Mouse (Mus musculus) v-Abl transformed pro-B cells (cell line): Measurements from ENCODE around the gene Mtfr1l.
"Not testable (repeated sequence)": the region's sequence is repeated elsewhere in the genome, so short reads cannot be mapped to it uniquely, and the experiment has no call there.

Experiments
- in situ Hi-C, 2 experiments: fragments of 400-800 bp; cut with MboI; formaldehyde crosslinking; loops; one replicate each; pipeline ENCODE4 v1.15.1; 2025; ENCODE audit not compliant: unreplicated experiment in 2 of 2

Mtfr1l gene

DNA sequence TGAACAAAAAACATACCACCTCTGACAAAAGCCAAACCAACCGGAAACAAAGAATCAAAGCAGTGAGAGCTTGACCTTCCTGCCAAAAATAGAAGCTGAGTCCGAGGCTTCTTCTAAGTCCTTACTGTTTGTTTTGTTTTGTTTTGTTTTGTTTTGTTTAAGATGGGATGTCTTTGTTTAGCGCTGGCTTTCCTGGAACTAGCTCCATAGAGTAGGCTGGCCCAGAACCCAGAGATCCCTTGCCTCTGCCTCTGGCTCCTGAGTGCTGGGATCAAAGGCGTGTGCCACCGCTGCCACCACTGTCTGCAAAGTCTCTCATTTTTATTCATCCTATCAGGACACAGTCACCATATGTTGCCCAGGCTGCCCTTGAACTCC, 39.7 kb downstream of the Mtfr1l start:
- in situ Hi-C loops = no loop called here

DNA sequence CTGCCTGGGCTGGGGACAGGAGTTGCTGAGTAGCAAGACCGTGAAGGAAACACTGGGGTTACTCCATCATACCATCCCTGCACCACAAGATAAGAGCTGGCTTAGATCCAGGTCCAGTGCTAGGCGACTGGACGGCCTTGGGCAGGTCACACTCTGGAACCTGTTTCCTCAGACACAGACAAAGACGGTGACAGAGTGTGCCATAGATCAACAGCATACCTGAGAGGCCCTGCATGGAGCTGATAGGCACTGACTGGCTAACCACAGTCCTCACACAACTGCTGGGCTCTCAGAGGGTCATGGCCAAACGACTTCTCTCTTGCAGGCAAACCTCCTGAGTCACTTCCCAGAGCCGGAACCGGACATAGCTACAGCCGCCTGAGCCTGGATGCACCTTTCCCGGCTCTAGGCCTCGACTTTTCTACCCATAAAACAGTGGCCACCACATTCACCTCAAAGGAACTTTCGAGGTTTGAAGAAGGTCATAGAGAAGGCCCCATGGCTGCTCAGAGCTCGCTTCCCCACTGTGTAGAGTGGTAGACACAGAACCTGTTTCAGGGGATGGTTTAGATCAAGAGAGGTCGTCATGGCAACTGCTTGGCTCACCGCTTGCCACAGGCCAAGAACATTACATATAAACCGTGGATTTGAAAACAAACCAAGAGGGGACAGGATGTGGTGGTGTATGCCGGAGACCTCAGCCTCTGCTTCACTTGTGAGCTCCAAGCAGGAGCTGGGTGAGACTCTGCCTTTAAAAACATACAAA, 40.2 kb downstream of the Mtfr1l start:
- in situ Hi-C loops = no loop called here

DNA sequence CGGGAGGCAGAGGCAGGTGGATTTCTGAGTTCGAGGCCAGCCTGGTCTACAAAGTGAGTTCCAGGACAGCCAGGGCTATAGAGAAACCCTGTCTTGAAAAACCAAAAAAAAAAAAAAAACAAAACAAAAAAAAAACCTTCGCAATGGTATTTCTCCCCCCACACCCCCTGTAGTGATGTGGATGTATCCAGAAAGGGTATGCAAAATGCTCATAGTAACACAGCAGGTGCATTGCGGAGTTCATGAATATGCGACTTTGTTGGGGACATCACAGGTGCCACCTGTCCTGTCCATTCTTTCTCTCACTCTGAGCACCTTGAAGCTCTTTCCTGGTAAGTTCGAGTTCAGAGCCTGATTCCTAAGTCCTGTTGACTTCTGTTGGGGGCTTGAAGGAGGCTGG, 41.0 kb downstream of the Mtfr1l start:
- in situ Hi-C loops = not testable (repeated sequence)

DNA sequence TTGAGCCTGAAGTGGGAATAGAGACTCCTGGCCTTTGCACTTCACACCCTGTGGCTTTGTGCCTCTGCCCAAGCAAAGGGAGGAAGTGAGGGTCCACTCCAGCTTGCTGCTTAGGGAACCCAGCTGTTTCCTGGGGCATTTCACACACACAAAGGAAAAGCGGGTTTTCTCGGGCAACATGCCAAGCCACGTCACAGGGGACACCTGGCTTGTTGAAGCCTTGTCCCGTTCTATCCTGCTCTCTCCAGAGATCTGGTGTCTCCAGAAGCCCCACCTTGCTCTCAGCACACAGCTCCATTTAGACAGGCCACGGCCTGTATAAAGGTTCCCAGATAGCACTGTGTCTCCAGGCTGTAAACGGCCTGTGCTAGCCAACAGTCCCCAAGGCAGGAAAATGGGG, 43.5 kb downstream of the Mtfr1l start:
- in situ Hi-C loops = no loop called here

DNA sequence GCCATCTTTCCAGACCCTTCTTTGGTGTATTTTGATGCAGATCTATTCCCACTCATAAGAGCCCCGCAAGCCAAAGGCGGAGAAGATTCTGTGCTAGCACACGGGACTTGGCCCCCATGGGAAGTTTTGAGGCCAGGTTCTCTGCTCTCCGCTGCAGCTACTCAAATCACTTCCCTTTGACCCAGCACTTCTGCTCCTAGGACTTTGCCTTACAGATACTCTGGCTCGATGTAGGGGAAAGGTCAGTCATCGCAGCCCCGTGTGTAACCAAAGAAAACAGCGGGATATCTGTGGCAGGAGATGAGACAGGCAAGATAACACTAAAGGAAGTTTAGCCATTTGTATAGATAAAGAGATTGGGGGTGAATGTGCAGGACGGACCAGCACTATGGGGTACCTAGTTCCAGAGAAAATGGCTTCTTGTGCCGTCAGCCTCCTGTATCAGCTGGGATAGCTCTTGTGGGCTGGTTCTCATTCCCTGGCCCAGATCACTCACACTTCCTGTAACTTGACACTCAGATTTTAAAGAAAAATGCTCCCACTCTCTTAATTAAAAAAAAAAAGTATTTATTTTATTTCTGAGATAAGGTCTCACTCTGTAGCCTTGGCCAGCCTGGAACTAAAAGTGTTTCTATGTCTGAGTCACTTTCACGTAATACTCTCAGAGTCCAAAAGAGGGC, 45.1 kb downstream of the Mtfr1l start:
- in situ Hi-C loops = no loop called here

DNA sequence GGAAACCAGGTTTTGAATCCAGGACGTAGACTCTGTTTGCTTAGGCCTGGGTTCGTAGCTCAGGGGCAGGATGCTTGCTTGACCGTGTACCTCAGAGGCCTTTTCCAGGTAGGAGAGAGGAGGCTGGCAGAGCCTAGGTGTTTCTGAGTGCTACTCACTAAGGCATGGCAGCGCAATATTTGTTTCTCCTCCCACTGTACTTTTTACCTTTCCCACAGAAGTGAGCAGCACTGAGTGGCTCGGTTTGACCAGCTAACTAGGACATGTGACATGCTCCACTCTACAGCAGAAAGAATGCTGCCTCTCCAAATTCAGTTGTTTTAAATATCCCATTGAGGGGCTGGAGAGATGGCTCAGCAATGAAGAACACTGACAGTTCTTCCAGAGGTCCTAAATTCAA, 47.0 kb downstream of the Mtfr1l start:
- in situ Hi-C loops = no loop called here

DNA sequence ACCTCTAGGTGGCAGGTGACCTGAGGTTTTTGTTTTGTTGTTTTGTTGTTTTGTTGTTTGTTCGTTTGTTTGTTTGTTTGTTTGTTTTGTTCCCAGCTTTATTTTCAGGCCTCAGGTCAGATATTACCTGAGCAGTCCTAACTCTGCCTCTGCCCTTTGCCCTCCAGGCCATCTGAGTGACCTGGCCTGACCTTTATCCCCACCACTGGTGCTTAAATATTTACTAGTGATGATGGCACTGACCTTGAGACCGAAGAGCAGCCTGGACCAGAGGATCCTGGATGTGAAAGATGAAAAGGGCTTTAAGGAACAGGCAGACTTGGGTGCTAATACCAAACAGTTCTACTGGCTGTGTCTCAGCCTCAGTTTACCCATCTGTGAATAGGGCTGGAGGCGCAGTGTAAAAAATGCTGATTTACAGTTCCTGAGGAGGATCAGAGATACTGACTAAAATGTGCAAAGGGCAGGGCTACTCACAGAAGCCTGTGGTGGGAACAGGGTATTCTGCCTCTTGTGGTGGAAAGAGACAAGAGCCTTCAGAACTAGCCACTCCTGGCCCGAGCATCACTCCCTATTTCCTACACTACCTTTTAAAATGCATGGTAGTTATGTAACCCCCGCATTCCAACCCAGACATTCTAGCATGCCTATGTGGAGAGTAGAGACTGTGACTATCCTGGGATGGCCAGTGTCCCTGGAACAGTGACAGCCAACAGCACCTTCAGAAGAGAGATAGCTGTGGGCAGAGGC, 49.9 kb downstream of the Mtfr1l start:
- in situ Hi-C loops = no loop called here

DNA sequence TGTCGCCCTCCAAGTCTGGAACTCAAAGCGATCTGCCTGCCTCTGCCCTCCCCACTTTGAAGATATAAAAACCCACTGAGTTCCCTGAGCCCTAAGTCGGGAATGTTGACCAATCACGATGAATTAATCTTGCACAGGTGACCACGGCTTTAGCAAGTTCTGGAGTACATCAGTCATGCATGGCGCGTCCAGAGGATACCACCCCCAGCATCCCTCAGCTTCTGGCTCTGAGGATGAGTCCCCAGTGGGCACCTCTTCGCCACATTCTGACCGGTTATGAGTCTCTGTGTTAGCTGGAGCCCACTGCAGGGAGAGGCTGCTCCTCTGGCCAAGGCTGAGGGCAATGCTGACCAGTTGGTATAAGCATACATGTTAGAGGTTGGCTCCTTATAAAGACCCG, 51.0 kb downstream of the Mtfr1l start:
- in situ Hi-C loops = no loop called here

DNA sequence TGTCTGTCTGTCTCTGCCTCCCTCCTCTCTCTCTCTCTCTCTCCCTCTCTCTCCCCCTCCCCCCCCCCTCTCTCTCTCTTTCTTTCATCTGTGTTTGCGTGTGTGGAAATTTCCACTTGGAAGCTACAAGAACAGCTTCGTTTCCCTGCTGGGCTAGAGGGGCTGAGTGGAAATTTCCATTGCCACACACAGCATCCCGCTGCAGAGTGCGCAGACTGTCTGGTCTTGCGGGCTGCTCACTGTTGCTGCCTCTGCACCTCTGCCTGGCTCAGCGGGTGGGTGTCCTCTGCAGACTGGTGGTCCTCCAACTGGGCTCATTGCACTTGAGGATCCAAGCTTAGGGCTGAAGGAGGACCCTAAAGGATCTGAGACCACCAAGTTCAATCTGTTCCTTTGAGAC, 51.5 kb downstream of the Mtfr1l start:
- in situ Hi-C loops = no loop called here

DNA sequence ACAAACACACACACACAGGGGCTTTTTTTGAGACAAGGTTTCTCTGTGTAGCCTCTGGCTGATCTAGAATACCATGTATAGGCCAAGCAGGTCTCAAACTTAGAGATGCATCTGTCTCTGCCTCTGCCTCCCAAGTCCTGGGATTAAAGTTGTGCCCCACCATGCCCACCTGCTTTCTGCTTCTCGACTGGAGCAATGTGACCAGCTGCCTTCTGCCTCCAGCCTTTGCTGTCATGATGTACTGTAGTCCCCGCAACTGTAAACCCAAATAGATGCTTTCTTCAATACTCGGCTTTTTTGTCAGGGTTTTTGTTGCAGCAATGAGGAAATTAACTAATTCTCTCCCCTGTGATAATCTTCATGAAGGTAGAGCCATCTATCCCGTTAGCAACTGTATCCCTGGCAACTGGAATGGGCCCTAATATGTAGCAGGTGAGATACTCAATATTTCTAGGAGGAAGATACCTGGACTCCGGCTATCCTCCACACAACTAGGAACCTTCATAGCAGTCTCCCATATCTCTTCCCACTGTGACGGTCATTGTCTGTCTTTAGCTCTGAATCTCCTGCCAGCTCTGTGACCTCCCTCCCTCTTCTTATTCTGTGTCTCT, 52.0 kb downstream of the Mtfr1l start:
- in situ Hi-C loops = no loop called here

DNA sequence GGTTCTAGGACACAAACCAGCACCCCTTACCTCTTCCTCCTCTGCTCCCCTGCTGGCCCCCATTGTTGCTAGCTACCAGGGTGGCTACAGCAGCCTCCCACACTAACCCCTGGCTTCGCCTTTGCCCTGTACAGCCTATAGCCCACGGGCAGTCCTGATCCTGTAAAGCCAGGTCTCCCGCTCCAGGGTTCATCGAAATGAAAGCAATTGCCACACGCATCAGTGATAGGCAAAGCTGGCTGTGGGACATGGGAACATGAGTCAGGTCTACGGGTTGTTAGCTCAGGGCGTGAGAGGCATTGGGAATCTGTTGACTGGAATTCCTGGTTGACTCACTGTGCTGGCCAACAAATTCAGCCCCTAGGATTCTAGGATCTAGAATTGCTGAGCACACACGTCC, 52.7 kb downstream of the Mtfr1l start:
- in situ Hi-C loops = no loop called here

DNA sequence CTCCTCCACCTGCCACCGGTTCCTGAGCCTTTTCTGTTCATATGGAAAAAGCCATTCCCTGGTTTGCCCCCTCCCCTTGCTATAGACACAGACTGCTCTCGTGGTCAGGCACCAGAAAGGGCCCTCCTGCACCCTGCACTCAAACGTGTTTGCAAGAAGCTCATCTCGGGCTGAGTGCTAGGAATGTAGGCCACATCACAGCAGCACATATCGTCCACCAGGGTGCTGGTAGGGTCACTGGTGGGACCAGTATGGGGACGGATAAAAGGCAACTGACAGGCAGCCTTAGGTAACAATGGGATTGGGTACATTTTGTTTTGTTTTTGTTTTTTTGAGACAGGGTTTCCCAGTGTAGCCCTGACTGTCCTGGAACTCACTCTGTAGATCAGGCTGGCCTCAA, 53.9 kb downstream of the Mtfr1l start:
- in situ Hi-C loops = no loop called here

DNA sequence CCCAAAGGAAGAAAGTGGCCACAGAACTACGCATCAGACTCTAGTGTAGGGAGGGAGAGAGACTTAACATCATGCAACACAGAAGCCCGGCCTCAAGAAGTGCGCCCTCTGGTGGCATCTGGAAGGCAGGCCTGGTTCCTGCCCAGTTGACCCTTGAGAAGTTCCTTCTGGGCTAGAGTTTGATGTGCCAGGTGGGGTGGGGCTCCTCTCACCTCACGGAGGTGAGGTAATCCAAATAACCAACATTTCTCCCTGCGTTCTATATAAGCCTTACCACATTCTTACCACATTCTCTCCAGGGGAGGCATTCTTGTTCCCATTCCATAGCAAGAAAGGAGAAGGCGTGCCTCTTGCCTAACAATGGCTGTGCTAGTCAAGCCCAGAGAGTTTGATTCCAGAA, 54.3 kb downstream of the Mtfr1l start:
- in situ Hi-C loops = no loop called here

DNA sequence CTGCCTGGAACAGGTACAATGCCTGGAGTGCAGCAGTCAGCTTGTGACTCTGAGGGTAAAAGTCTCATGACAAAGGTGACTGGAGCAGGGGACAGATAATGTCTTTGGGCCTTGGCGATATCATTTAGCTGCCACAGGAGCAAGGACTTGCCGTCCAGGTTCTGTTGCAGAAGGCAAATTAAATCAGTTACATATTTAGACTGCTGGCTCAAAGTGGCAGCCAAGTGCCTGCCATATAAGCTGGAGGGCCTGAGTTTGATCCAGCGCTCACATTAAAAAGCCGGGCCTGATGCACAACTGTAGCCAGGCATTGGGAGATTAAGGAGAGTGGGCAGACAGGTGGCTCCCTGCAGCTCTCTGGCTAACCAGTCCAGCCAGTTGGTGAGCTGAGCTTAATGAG, 55.3 kb downstream of the Mtfr1l start:
- in situ Hi-C loops = loop anchor here (5.0 kb wide), 2 partner anchors 83 to 88 kb away; partner anchors contain the start of gene Pafah2 (in 1 of the 2)

DNA sequence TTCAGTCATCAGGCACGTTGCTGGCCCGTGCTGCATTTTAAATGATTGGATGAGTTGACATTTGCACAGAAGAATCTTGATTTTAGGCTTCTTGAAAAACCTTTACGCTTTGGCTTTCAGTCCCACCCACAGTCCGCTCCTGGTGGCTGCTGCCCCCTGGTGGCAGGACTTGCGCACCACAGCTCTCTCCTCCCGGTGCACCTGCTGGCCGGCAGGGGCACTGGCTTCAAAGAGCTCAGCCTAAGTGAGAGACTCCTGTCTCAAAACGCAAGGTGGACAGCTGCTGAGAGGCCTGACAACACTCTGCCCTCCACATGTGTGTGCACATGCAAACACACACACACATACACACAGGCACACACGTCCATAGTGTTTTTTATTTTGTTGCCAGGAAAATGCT, 57.2 kb downstream of the Mtfr1l start:
- in situ Hi-C loops = loop anchor here (5.0 kb wide), 2 partner anchors 81 to 86 kb away; partner anchors contain the start of gene Pafah2 (in 1 of the 2)

DNA sequence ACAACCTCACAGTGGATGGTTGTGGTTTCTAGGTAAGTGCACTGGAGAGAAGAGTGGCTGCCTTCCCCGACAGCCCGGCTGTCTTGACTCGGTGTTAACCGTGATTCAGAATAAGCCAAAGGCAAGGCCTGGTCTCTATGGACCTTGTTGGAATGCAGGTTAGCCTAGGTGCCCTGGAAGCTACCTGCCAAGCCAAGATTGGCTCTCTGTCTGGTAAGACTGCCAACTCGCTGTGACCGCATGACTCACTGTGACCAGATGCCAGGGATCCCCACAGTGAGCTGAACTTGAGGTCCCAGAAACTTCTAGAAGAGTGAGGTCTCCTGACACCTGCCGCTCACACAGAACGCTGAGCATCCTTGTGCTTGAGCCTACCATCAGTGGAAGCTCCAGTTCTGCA, 58.3 kb downstream of the Mtfr1l start:
- in situ Hi-C loops = loop anchor here (5.0 kb wide), 2 partner anchors 80 to 85 kb away; partner anchors contain the start of gene Pafah2 (in 1 of the 2)
